Mouse (Mus musculus): ENCODE data around the gene Npdc1.

The Npdc1 gene

GRCm38 (mm10) chr2:25399051-25399450 is at the start of gene Npdc1:
Npdc1 (plus strand) TSS chr2:25399351.
- no peak for DNase-seq (ENCODE audit: low read depth, low spot score)

GRCm38 (mm10) chr2:25349499-25349898 is 49.7 kb upstream of the Npdc1 start:
- no peak for DNase-seq (ENCODE audit: low read depth, low spot score)

GRCm38 (mm10) chr2:25350701-25351100 is 48.5 kb upstream of the Npdc1 start:
- no peak for DNase-seq (ENCODE audit: low read depth, low spot score)

- no peak for DNase-seq (ENCODE audit: low read depth, low spot score)
Observed at GRCm38 (mm10) chr2:25354211-25354610, 44.9 kb upstream of the Npdc1 start.

GRCm38 (mm10) chr2:25355419-25356066 is 43.6 kb upstream of the Npdc1 start:
- no peak for DNase-seq (ENCODE audit: low read depth, low spot score)

- peak; percentile 76 for DNase-seq (ENCODE audit: low read depth, low spot score)
Observed at GRCm38 (mm10) chr2:25356208-25357079, 42.7 kb upstream of the Npdc1 start, which contains the start of gene Dpp7. Dpp7 (minus strand) TSS chr2:25356359.

- no peak for DNase-seq (ENCODE audit: low read depth, low spot score)
Observed at GRCm38 (mm10) chr2:25359848-25360247, 39.3 kb upstream of the Npdc1 start.

- no peak for DNase-seq (ENCODE audit: low read depth, low spot score)
Observed at GRCm38 (mm10) chr2:25363478-25364178, 35.5 kb upstream of the Npdc1 start.

GRCm38 (mm10) chr2:25364313-25364712 is 34.8 kb upstream of the Npdc1 start:
- no peak for DNase-seq (ENCODE audit: low read depth, low spot score)

- no peak for DNase-seq (ENCODE audit: low read depth, low spot score)
Observed at GRCm38 (mm10) chr2:25364761-25365090, 34.4 kb upstream of the Npdc1 start.

GRCm38 (mm10) chr2:25365091-25365761 is 33.9 kb upstream of the Npdc1 start, which contains the start of gene Uap1l1:
Uap1l1 (minus strand) TSS chr2:25365682.
- no peak for DNase-seq (ENCODE audit: low read depth, low spot score)

- DNase-seq (ENCODE audit: low read depth, low spot score), result peak; percentile 27
Observed at GRCm38 (mm10) chr2:25369996-25370395, 29.2 kb upstream of the Npdc1 start.

- peak; percentile 81 for DNase-seq (ENCODE audit: low read depth, low spot score)
Observed at GRCm38 (mm10) chr2:25371764-25372643, 27.1 kb upstream of the Npdc1 start, which contains the start of gene Sapcd2. Sapcd2 (plus strand) TSS chr2:25372321.

- peak; percentile 57 for DNase-seq (ENCODE audit: low read depth, low spot score)
Observed at GRCm38 (mm10) chr2:25372644-25373391, 26.3 kb upstream of the Npdc1 start.

- DNase-seq (ENCODE audit: low read depth, low spot score), result no peak
Observed at GRCm38 (mm10) chr2:25373431-25373830, 25.7 kb upstream of the Npdc1 start.

- DNase-seq (ENCODE audit: low read depth, low spot score), result no peak
Observed at GRCm38 (mm10) chr2:25376589-25376988, 22.6 kb upstream of the Npdc1 start.

GRCm38 (mm10) chr2:25384492-25384891 is 14.7 kb upstream of the Npdc1 start:
- no peak for DNase-seq (ENCODE audit: low read depth, low spot score)

GRCm38 (mm10) chr2:25391266-25391665 is 7.9 kb upstream of the Npdc1 start:
- DNase-seq (ENCODE audit: low read depth, low spot score), result no peak

- no peak for DNase-seq (ENCODE audit: low read depth, low spot score)
Observed at GRCm38 (mm10) chr2:25394281-25395221, 4.6 kb upstream of the Npdc1 start.

All from c-Kit-negative CD71-positive TER-119-positive erythroid progenitor cells, embryonic 14.5 days (primary cell).